In genomic region chr9:21153331-21153730, GRCm38 (mm10) we compare ENCODE assay signal across 8 mouse cellular contexts. TPM values are rescaled to one million over a fixed set of nuclear protein-coding genes. Genes with fewer than 3 reads are reported as not detected.
A peak's percentile ranks its signal among the peaks of the same experiment; 100 is the strongest.
DNase-seq lines count a peak whose midpoint lies in the region; ATAC-seq and TF ChIP-seq lines count a peak whose summit lies in the region.

No protein-coding gene starts in this region.

- no peak for TF ChIP-seq CTCF in lung, embryonic 14.5 days (IDR thresholded peaks at IDR 0.05; ENCODE audit: low read depth)
- TF ChIP-seq CTCF in lung, adult 2 months (IDR thresholded peaks at IDR 0.05; ENCODE audit: insufficient read depth, low read length) = no peak

- peak overlapping the region; percentile 52 for H3K9ac ChIP-seq in lung, embryonic 14.5 days
- 0 out of 2 replicates have a peak overlapping the region, but pooled peaks have one; percentile 12 for H3K9ac ChIP-seq in forebrain, embryonic 11.5 days (ENCODE audit: low read length)
- peak overlapping the region; percentile 38 for H3K9ac ChIP-seq in intestine, embryonic 14.5 days (ENCODE audit: low read length)

- WGBS in lung, embryonic 14.5 days = 3% methylated on average over 12 of the region's 12 CpGs
- 3% methylated on average over 12 of the region's 12 CpGs for WGBS in lung, adult 2 months
- WGBS in forebrain, embryonic 11.5 days = 3% methylated on average over 12 of the region's 12 CpGs
- WGBS in intestine, embryonic 14.5 days = 3% methylated on average over 12 of the region's 12 CpGs

- no peak for TF ChIP-seq POLR2A in lung, adult 2 months (IDR thresholded peaks at IDR 0.05; ENCODE audit: borderline replicate concordance, extremely low read depth, low read depth, low read length)
- TF ChIP-seq POLR2A in myocyte (IDR thresholded peaks at IDR 0.05; ENCODE audit: insufficient read length, low read depth) = no peak

- H3K4me3 ChIP-seq in lung, embryonic 14.5 days (ENCODE audit: low read depth, low read length) = peak overlapping the region; percentile 38
- H3K4me3 ChIP-seq in lung, adult 2 months (replicated peaks; ENCODE audit: extremely low read depth, low read depth, low read length) = no peak overlapping the region
- peak overlapping the region; percentile 5; the same call in 1 of the 2 replicates for H3K4me3 ChIP-seq in forebrain, embryonic 11.5 days (ENCODE audit: low read depth, low read length)
- H3K4me3 ChIP-seq in intestine, embryonic 14.5 days (ENCODE audit: low read depth, low read length) = peak overlapping the region; percentile 35
- peak overlapping the region; percentile 16 for H3K4me3 ChIP-seq in myocyte

- 0 out of 2 replicates have a peak, but pooled peaks have one; percentile 16 for ATAC-seq in lung, embryonic 14.5 days (ENCODE audit: insufficient read depth)
- ATAC-seq in forebrain, embryonic 11.5 days (replicated peaks; ENCODE audit: low FRiP score) = no peak
- ATAC-seq in intestine, embryonic 14.5 days (replicated peaks; ENCODE audit: low FRiP score, low TSS enrichment, low read depth) = peak; percentile 18; the same call in 1 of the 2 replicates

- peak overlapping the region; percentile 89 for H3K4me2 ChIP-seq in lung, embryonic 14.5 days
- peak overlapping the region; percentile 34 for H3K4me2 ChIP-seq in forebrain, embryonic 11.5 days (ENCODE audit: low read depth, low read length, severe bottlenecking)
- peak overlapping the region; percentile 90 for H3K4me2 ChIP-seq in intestine, embryonic 14.5 days (ENCODE audit: low read length)
- H3K4me2 ChIP-seq in myocyte (ENCODE audit: low read depth) = peak overlapping the region; percentile 90

- no peak overlapping the region for H3ac ChIP-seq in myocyte (ENCODE audit: control insufficient read depth, insufficient read length)

- no peaks in the 10 kb centered on the region for H3K36me3 ChIP-seq in lung, embryonic 14.5 days (ENCODE audit: insufficient read depth)
- H3K36me3 ChIP-seq in forebrain, embryonic 11.5 days (ENCODE audit: control insufficient read depth, insufficient read depth, low read length) = no peaks in the 10 kb centered on the region
- H3K36me3 ChIP-seq in intestine, embryonic 14.5 days (ENCODE audit: control insufficient read depth, insufficient read depth, low read length) = no peaks in the 10 kb centered on the region
- no peaks in the 10 kb centered on the region for H3K36me3 ChIP-seq in myocyte (ENCODE audit: control insufficient read depth, insufficient read depth)

- H3K79me2 ChIP-seq in myocyte (ENCODE audit: control insufficient read depth, insufficient read depth) = peaks cover 13% of the 10 kb centered on the region

- no peak for DNase-seq in lung, embryonic 14.5 days
- DNase-seq in lung, adult 2 months = no peak
- DNase-seq in forebrain, embryonic 11.5 days (ENCODE audit: low spot score) = no peak
- no peak for DNase-seq in intestine, embryonic 14.5 days (ENCODE audit: low spot score)
- DNase-seq in urinary bladder, postnatal 14 days (ENCODE audit: low spot score) = no peak
- DNase-seq in spleen, adult 12 weeks (ENCODE audit: low spot score) = no peak
- no peak for DNase-seq in ovary, adult 18-20 months (ENCODE audit: low spot score)

- peaks cover 18% of the 10 kb centered on the region for H3K4me1 ChIP-seq in lung, embryonic 14.5 days (ENCODE audit: insufficient read depth)
- peaks cover 16% of the 10 kb centered on the region for H3K4me1 ChIP-seq in lung, adult 2 months (ENCODE audit: control insufficient read depth, insufficient read depth, low read length)
- peaks cover 6% of the 10 kb centered on the region; the same call in 1 of the 2 replicates for H3K4me1 ChIP-seq in forebrain, embryonic 11.5 days (replicated peaks; ENCODE audit: control insufficient read depth, insufficient read depth, low read length)
- peaks cover 25% of the 10 kb centered on the region for H3K4me1 ChIP-seq in intestine, embryonic 14.5 days (replicated peaks; ENCODE audit: control insufficient read depth, insufficient read depth, low read length)

- H3K27ac ChIP-seq in lung, embryonic 14.5 days (ENCODE audit: low read depth) = peak overlapping the region; percentile 85
- H3K27ac ChIP-seq in forebrain, embryonic 11.5 days (ENCODE audit: low read depth, low read length) = no peak overlapping the region
- H3K27ac ChIP-seq in intestine, embryonic 14.5 days (ENCODE audit: low read depth) = peak overlapping the region; percentile 81

- no peaks in the 10 kb centered on the region for H3K27me3 ChIP-seq in lung, embryonic 14.5 days (ENCODE audit: insufficient read depth, low read length)
- H3K27me3 ChIP-seq in forebrain, embryonic 11.5 days (ENCODE audit: control insufficient read depth, insufficient read depth, low read length) = no peaks in the 10 kb centered on the region
- H3K27me3 ChIP-seq in intestine, embryonic 14.5 days (replicated peaks; ENCODE audit: control insufficient read depth, insufficient read depth, low read length) = no peaks in the 10 kb centered on the region
- no peaks in the 10 kb centered on the region for H3K27me3 ChIP-seq in myocyte (ENCODE audit: control insufficient read depth, insufficient read depth, insufficient read length)

- no peaks in the 10 kb centered on the region for H3K9me3 ChIP-seq in lung, embryonic 14.5 days (ENCODE audit: low read depth, low read length)
- H3K9me3 ChIP-seq in forebrain, embryonic 11.5 days (ENCODE audit: control insufficient read depth, low read length) = no peaks in the 10 kb centered on the region
- 0 out of 2 replicates have a peak, but pooled peaks cover 5% of the 10 kb centered on the region for H3K9me3 ChIP-seq in intestine, embryonic 14.5 days (ENCODE audit: control insufficient read depth, low read length)

TF ChIP-seq in myocyte, 11 proteins besides CTCF, POLR2A, EP300 and RAD21:
- TF ChIP-seq E2F4 (IDR thresholded peaks at IDR 0.05; ENCODE audit: insufficient read depth) (no peak), MYOG (IDR thresholded peaks at IDR 0.05; ENCODE audit: control insufficient read depth in 1 of 3, insufficient read depth in 1 of 3, insufficient read length in 2 of 3, low read depth in 2 of 3) (no peak), CEBPB (IDR thresholded peaks at IDR 0.05; ENCODE audit: insufficient read depth, poor library complexity, severe bottlenecking) (no peak), USF1 (IDR thresholded peaks at IDR 0.05; ENCODE audit: low read depth) (no peak), TCF3 (IDR thresholded peaks at IDR 0.05; ENCODE audit: insufficient read length, low read depth) (no peak), REST (IDR thresholded peaks at IDR 0.05; ENCODE audit: insufficient read depth, insufficient read length) (no peak), MAX (IDR thresholded peaks at IDR 0.05; ENCODE audit: low read depth) (no peak)

RNA-seq across cellular contexts. Expression of gene Cdc37, which starts 3.5 kb away (rescaled TPM):
- 352 and 353 TPM in 2 replicates for polyA plus RNA-seq in lung, embryonic 14.5 days (2014; fragmentation: Nextera tagmentation; extraction: Ambion mirVana)
- polyA plus RNA-seq in lung, adult 2 months (2012; rRNA removed) = 49.3 and 65.5 TPM in 2 replicates
- polyA plus RNA-seq in forebrain, embryonic 11.5 days (2014; fragmentation: Nextera tagmentation; extraction: Ambion mirVana) = 300 and 308 TPM in 2 replicates
- 307 and 327 TPM in 2 replicates for polyA plus RNA-seq in intestine, embryonic 14.5 days (2014; fragmentation: Nextera tagmentation; extraction: Ambion mirVana)
- 288 TPM for polyA plus RNA-seq in myocyte (2012; fragmentation: generic; extraction: Trizol)

RNA-seq across cellular contexts. Expression of gene Pde4a, which starts 12.2 kb away (rescaled TPM):
- polyA plus RNA-seq in lung, embryonic 14.5 days (2014; fragmentation: Nextera tagmentation; extraction: Ambion mirVana) = 8.4 and 9.4 TPM in 2 replicates
- polyA plus RNA-seq in lung, adult 2 months (2012; rRNA removed) = 13.1 and 13.8 TPM in 2 replicates
- 7.0 and 8.4 TPM in 2 replicates for polyA plus RNA-seq in forebrain, embryonic 11.5 days (2014; fragmentation: Nextera tagmentation; extraction: Ambion mirVana)
- 6.7 and 7.0 TPM in 2 replicates for polyA plus RNA-seq in intestine, embryonic 14.5 days (2014; fragmentation: Nextera tagmentation; extraction: Ambion mirVana)
- polyA plus RNA-seq in myocyte (2012; fragmentation: generic; extraction: Trizol) = 3.6 TPM

RNA-seq across cellular contexts. Expression of gene Tyk2, which starts 22.3 kb away (rescaled TPM):
- polyA plus RNA-seq in lung, embryonic 14.5 days (2014; fragmentation: Nextera tagmentation; extraction: Ambion mirVana) = 9.5 and 12.5 TPM in 2 replicates
- 33.7 and 34.3 TPM in 2 replicates for polyA plus RNA-seq in lung, adult 2 months (2012; rRNA removed)
- 10.3 and 10.8 TPM in 2 replicates for polyA plus RNA-seq in forebrain, embryonic 11.5 days (2014; fragmentation: Nextera tagmentation; extraction: Ambion mirVana)
- polyA plus RNA-seq in intestine, embryonic 14.5 days (2014; fragmentation: Nextera tagmentation; extraction: Ambion mirVana) = 11.7 and 12.1 TPM in 2 replicates
- 11.4 TPM for polyA plus RNA-seq in myocyte (2012; fragmentation: generic; extraction: Trizol)

Comparison
In these comparisons a context has a peak if more than half of its experiments do, and no peak if none do; other contexts are left out.
1. H3K4me2 ChIP-seq: peak in every context shown above with its lines; median percentile 90 in intestine, embryonic 14.5 days; 90 in myocyte; 89 in lung, embryonic 14.5 days; 34 in forebrain, embryonic 11.5 days.